Mouse (Mus musculus) cerebellum, adult 11-12 months (tissue): ENCODE measurements around the gene Lamc1.
"Not testable (repeated sequence)": the region's sequence is repeated elsewhere in the genome, so short reads cannot be mapped to it uniquely, and the experiment has no call there.

ENCODE experiments used
- DNase-seq: peaks from one replicate; pipeline ENCODE4 v3.0.0; 2022

Gene Lamc1

DNA sequence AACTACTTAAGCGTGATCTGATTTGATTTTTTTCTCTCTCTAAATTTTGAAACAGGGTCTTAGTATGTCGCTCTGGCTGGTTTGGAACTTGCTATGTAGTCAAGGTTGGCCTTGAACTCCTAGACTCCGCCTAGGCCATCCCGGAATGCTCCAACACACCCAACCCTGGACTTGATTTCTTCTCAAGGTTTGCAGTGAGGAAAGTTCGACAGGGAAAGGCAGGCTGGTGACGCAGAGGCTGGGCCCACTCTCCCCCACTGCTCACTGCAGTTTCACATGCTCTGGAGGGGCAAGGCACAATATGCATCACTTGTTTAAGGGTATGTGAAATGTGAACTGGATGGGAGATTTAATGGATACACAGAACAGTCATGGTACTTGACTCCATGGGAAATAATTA lies 3.3 kb downstream of the Lamc1 start:
- no peak for DNase-seq

DNA sequence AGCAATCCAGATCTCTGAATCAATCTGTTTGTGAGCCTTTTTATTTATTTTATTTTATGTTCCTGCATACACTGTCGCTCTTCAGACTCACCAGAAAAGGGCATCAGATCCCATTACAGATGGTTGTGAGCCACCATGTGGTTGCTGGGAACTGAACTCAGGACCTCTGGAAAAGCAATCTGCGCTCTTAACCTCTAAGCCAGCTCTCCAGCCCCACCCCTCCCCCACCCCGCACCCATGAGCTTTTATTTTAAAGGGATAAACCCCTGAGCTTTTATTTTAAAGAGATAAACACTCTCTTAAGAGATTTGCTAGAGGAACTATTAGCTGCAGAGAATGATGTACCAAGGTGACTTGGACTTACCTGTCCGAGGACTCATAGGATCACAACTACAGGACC lies 5.5 kb downstream of the Lamc1 start:
- DNase-seq = no peak

DNA sequence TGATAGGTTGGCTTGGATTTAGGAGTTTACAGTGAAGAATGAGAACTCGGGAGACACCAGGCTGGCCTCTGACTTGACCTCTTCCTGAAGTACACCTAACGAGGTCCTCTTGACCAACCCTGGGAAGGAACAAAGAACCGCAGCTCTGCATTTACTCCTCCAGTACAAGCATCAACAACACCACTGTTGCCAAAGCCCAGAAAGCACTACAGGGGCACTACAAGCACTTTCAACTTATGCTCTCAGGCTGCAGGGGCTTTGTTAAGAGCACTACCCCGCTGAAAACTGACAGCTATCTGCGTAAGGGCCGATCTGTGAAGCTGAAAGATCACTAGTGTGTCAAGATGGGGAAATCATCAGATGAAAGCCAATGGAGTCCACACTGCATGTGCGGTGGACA lies 6.4 kb downstream of the Lamc1 start:
- DNase-seq = no peak

DNA sequence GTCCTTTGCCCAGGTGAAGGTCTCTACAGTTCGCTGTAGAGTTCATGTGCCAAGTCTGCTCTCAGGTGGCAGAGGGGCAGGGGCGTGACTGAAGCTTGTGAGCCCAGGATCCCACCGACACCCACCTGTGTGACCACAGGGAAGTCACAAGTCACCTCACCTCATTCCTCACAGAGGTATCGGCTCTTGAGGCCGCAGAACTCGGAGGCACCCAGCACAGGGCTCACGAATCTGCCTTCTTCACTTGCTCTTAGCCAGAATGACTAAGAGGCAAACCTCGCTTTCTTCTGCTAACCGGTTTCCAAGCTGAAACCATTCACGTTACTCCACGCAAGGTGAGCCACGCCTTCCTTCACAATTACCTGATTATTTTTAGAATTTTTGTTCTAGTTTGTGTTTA lies 11.2 kb downstream of the Lamc1 start:
- DNase-seq = no peak

DNA sequence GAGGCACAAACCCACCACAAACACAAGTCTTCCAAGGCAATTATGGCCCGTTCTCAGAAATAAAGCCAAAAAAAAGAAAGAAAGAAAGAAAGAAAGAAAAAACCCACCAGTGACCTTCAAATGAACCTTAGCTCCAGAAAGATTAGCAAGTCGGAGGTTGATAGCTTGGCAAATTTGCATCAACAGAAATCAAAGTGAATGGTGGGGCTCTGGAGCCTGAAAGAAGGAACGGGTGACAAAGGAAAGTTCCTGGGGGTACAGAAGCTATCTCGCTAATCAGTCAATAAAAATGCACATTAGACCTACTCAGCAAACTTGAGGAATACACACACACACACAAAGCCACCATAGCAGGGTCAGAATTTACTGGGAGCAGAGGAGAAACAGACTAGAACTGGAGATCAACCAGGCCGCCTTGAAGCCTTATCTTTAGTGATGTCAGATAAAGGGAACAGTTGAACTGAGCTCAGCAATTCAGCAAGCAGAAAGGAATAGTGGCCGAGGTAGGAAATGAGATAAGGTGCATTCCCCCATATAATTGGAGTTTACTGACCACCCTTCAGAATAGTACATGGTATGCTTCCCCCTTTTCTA lies 11.9 kb downstream of the Lamc1 start:
- no peak for DNase-seq

DNA sequence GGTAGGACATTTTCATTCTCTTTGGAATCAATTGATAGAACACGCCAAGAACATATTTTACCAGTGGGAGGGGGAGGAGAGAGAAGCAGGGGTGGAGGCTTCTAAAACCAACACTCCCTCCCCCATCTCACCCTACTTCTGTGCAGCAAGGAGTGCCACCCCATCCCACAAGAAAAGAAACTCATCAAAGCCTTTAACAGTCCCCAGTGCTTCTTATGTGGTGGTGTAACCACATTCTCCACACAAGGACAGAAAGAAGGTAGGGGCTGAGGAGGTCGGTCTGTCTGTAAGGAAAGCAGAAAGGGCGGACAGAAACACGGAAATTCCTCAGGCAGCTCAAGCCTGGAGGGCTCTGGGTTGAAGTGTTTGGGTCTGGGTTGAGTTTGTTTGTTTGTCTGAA lies 12.5 kb downstream of the Lamc1 start:
- no peak for DNase-seq

DNA sequence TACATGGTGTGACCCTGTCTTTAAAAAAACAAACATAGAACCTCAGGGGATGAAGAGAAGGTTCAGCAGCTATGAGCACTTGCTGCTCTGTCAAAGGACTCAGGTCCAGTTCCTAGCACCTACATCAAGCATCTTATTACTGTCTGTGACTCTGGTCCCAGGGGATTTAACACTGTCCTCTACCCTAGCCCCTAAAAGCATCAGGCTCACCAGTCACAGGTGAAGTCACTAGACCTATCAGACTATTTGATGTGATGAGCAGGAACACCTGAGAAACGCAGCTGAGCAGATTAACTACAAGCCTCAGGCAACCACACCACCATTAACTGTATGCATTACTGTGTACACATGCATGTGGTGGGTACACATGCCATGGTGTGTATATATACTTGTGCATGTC lies 13.8 kb downstream of the Lamc1 start:
- DNase-seq = no peak

DNA sequence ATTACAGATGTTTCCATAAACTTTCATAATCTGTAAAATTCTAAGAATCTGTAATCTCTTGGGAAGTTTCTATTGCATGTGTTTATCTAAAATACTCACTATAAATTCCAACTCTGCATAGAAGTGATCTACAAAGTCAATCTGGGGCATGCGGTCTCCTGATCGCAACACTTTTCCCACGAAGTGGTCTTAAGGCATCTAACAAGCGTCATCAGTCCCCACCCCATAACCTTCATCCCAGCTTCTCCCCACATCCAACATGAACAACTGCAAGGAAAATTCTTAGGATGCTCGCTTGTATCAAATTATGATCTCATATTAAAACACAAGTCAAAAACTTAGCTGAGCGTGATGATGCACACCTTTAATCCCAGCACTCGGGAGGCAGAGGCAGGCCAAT lies 14.3 kb downstream of the Lamc1 start:
- no peak for DNase-seq

DNA sequence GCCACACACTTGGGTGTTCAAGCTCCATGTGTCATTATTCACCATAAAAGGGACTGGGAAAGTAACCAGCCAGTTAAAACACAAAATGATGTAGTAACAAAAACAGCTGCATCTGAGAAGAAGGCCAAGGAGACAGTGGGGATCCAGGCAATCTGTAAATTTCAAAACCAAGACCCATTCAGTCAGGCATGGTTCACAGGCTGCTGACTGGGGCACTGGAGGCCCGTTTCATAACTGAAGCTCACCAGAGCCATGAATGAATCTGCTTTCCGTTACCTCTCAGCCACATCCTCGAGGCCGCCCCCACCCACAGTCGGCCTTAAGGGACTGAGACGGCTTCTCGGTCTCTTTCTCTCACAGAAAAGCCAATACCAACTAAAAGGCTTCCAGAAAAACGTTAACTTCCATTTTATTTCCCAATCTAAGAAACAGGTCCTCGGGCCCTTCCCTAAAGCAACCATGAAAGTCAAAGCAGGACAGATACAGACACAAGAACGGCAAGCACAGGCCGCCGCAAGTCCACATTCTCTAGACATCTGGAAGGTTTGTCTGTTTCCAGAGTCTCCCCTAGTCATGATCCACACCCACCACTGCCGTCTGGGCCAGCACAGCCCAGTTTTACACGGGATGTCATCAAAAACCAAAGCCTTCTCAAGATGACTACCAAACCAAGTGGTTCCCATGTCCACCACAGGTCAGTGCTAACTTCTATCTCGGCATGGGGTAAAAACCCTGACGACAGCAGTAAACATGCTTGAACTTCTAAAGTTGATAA lies 14.9 kb downstream of the Lamc1 start:
- DNase-seq = no peak

DNA sequence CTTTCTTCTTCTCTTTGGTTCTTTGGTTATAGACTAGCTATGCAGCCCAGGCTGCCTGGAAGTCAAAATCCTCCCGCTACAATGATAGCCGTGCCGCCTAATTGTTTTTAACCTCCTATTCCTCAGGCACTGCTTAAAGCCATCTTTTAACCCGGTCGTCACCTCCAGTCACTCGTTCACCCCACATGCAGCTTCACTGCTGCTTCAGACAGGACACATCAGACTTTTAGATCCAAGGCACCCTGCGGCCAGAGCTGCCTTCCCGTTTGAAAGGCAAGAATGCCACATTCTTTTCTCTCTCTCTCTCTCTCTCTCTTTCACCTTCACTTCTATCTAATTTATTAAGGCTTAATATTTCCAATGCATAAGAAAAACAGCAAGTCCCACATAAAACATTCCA lies 15.6 kb downstream of the Lamc1 start:
- DNase-seq = no peak

DNA sequence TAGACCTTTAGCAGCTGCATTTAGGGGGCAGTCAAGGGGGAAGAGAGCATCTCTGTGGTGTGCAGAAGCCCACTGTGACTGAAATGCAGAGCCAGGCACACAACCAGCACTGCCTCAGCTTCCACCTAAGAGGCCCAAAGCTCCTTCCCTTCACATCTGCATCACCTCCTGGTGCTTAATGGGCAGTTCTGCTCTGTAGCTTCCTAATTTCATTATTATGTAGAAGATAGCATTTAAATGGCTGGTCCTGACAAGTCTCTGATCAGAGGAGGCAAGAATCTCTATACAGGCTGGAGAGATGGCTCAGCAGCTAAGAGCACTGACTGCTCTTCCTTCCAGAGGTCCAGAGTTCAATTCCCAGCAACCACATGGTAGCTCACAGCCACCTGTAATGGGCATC lies 16.3 kb downstream of the Lamc1 start:
- DNase-seq = no peak

DNA sequence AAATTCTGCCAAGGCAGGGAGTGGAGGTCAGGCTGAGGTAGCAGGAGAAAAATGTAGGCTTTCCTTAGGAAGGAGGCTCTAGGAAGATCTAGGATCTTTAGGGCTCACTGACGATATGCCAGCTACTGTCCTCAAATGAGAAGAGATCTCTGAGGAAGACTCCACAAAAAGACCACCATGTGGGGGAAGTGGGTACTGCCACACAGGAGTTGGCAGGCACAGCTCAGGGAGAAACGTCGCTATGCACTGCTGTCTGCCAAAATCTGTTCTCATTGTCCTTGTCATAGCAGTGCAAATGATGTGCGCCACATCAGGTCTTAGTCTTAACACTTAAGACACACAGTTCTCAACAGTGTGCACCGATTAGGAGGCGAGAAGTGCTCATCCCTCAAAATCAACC lies 17.5 kb downstream of the Lamc1 start:
- no peak for DNase-seq

DNA sequence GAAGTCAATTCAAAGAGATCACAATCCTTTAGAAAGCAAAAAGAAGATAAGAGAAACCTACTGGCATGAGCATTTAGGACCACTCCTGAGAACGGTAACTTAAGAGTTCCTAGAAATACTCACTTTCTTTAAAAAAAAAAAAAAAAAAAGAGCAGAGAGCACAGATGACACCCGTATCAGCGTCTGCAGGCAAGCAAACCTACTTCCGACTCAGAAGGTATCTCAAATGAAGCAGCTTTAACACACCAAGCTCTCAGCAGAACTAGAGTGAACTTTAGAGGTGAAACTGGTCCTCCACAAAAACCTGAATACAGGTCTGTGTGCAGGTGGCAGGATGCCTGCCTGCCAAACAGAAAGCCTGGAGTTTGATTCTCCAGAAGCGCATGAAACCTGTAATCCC lies 19.6 kb downstream of the Lamc1 start:
- DNase-seq = no peak

DNA sequence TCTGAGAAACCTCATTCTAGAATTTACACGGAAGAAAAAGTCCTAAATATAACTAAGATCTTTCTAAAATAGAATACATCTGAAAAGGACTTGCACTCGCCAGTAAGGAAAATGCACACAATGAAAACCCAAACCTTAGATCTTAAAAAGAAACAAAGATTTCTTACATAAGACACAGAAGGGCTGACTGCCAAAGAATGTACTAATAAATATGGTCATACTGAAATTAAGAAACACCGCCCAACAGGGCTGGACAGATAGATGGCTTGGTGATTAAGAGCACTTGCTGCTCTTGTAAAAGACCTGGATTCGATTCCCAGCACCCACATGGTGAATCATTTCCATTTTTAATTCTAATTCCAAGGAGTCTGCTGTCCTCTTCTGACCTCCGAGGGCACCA lies 22.4 kb downstream of the Lamc1 start:
- no peak for DNase-seq

DNA sequence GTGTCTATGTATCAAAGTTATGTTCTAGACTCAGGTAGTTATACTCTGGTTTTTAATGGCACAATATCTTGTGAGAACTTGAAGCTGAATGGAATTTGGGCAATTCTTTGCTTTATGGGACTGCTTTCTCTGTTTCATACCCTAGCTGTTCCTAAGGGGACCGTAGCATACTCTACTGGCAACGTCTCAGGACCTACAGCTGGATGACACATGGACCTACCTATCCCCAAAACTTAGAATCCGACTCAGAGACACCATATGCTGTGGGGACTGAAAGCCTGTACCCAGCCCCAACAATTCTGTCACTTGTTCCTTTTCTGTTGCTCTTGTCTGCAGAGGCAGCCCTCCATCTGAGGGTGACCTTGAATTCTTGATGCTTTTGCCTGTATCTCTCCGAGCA lies 23.3 kb downstream of the Lamc1 start:
- no peak for DNase-seq

DNA sequence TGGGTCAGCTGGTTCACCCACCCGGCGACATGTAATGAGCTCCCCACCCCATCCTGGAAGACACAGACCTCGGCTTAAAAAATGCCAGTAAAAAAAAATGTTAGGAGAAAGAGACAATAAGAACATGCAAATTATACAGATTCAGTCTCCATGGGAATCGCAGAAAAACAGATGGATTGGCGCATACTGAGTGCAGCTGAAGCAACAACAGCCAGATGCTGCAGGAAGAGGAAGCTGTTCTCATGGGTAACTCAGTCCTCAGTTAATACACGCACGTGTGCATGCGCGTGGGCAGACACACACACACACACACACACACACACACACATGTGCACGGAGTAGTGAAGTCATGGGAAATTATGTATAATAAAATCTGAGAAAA lies 23.7 kb downstream of the Lamc1 start:
- DNase-seq = no peak

DNA sequence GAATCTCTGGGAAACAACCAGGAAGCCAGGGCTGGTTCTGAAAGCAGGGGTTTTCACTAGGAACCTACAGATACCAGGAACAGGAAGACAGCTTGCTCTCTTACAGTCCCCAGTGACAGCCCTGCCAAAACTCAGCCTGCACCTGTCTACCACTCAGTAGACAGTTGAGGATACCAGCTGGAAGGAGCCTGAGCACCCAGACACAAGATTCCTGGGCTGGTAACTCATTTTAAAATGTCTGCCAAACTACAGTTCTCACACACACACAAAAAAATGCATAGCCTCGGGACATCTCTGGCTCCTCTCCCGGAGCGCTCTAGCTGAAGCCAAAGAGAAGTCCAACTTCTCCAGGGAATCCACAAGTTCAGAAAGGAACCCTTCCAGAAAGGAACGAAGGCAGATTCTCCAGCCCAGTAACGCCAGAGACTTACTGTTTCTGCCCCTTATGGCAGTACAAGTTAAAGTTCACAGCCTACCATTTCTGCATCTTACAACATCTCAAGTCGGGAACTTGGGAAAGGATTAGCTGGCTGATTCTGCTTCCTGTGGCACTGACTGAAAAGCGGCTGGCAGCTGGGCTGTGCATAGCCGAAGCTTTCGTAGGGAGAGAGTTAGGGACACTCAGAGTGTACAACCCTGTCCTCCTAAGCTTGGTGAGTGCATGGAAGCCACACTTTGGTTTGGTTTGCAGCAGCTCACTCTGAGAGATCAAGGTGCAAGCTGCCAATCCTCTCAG lies 24.2 kb downstream of the Lamc1 start:
- DNase-seq = peak; percentile 4

DNA sequence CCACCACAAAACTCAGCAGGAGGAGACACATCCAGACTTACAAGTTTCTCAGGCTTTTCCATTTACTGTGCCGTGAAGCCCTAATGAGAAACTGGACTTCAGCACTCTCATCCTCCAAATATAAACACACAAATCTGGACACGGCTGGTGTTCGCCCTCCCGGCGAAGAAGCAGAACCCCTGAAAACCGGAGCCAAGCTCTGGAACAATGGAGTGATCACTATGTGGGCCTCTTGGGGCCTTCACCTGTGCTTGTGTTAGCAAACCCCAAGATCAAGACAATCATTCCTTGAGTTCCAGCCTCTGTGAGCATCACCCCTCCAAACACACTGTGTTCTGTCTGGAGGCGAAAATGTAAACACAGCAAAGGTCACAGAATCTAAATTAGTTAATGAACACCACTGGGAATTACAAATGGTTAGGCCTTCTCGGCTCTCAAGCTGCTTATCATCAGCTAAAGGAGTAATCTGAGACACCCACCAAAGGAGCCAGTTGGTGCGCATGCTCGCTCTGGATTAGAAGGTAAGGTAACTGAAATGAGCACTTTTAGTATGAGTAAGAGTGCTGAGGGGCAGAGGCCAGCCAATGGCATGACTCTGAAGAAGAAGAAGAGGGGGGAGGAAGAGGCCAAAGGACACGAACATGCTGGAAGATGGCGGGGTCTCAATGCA lies 24.9 kb downstream of the Lamc1 start:
- no peak for DNase-seq

DNA sequence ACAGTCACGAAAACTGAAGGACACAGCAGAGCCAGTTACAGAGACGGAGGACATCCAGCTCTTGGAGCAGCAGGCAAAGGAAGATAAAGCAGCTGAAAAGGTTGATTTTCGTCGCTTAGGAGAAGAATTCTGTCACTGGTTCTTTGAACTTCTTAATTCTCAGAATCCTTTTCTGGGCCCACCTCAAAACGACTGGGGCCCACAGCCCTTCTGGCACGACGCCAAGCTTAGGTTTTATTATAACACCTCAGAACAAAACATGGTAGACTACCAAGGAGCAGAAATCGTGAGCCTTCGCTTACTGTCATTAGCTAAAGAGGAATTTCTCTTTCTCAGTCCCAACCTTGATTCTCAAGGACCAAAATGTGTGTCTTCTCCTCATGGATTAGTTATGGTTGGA lies 26.9 kb downstream of the Lamc1 start:
- not testable (repeated sequence) for DNase-seq

DNA sequence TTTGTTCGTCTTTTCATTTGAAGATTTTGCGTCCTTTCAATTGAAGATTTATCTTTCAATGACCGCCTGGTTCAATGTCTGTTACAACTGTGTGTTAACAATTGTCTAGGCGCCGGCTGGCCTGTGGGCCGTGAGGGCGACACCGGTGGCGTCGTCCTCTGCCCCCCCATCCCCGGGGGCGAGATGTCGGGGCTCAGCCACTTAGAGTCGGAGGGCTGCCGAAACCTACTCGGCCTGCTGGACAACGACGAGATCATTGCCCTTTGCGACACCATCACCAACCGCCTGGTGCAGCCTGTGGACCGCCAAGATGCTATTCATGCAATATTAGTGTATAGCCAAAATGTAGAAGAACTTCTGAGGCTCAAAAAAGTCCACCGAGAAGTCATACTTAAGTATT lies 27.3 kb downstream of the Lamc1 start:
- not testable (repeated sequence) for DNase-seq

DNA sequence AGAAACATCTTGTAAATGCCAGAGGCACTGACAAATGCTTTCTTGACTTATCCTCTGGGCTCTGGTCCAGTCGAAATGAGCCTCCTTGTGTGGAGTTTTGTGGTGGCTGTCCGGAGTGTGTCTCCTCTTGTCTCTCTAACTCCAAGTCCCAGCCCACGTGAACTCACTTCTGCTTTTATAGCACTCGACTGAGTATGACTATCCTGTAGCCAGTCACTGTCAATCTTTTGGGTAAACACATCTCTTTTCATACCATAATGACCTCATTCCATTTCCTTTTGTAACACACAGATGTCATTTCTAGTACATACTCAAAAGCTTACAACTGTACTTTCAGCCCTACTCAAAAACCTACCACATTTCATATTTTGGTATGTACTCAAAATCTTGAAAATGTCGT lies 33.1 kb downstream of the Lamc1 start:
- not testable (repeated sequence) for DNase-seq

DNA sequence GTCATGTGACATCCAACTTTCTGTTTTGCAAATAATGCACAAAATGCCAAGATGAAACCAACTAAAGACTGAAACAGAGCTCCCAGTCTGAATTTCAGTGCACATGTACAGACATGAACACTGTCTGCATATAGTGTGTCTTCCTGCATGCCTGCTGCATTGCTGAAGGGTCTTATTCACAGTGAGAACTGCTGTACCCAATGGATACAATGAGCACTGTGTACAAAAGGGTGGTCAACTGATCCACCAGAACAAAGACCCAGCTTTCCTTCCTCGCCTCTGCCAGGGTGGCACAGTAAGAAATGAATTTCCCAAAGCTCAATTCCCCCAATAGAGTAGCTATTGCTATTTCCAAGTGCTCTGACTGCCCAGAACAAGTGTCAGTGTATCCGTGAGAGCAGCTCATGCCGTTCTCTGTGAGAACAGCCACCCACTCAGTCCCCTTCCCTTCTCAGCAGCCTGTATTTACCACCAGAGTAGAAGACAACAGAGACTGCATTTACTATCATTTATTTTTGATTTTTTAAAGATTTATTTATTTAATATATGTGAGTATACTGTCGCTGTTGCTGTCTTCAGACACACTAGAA lies 34.7 kb downstream of the Lamc1 start:
- DNase-seq = not testable (repeated sequence)

DNA sequence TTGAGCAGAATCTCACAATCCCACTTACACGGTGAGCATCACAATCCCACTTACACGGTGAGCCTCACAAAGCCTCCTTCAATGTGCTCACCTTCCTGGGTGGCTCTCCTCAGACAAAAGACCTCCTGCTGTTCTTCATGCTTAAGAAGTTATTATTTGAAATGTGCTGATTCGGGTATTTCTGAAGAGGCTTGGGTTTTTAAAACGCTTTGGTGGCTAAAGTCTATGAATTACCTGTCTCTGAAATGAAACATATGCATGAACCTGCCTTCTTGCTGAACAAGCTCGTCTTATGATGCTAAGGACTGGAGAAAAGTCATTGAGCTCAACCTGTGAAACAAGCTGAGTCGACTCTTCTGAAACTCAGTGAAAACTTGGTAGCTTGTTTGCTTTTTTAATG lies 36.6 kb downstream of the Lamc1 start:
- no peak for DNase-seq
